Mouse (Mus musculus): Measurements from ENCODE around the gene Hist1h2ab. TPM values are rescaled to one million over a fixed set of nuclear protein-coding genes. Genes with fewer than 3 reads are reported as not detected.

Gene Hist1h2ab
- total and polyA plus RNA-seq, 3 experiments = 8.0 to 2,219 TPM; not detected in 1

DNA sequence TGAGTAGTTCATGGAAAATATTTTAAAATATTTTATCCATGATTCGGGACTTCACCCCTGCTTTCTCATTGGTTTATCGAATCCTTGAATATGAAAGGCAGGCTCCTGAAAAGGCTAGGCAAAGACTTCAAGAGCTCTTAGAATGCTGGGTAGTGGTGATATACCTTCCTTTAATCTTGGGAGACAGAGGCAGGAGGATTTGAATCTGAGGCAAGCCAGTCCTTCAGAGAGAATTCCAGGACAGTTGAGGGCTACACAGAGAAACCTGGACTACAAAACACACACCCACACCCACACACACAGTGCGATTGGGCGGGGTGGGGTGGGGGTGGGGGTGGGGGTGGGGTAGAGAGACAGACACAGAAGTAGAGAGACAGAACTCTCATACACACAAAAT lies 3.0 kb upstream of the Hist1h2ab start:
- no peaks in the 10 kb centered on the region for H3K27me3 ChIP-seq (ENCODE audit: control insufficient read depth in 1 of 2, insufficient read depth in 2 of 2, low read length in 2 of 2)
- H3K9ac ChIP-seq (ENCODE audit: control insufficient read depth, low read depth, low read length, poor library complexity, severe bottlenecking) = peak overlapping the region; percentile 85
- no peaks in the 10 kb centered on the region for H3K9me3 ChIP-seq (replicated peaks; ENCODE audit: insufficient read depth, low read length)
- peak overlapping the region; percentile 99 for H3K27ac ChIP-seq (ENCODE audit: control insufficient read depth, low read depth, low read length)
- H3K4me1 ChIP-seq (ENCODE audit: control insufficient read depth in 1 of 2, insufficient read depth in 2 of 2, low read length in 2 of 2) = peaks cover 0 to 16% of the 10 kb centered on the region in 2 experiments; a peak in 2 of 4 replicates
- peaks cover 0 to 40% of the 10 kb centered on the region in 2 experiments; a peak in 2 of 4 replicates for H3K36me3 ChIP-seq (ENCODE audit: control insufficient read depth in 1 of 2, insufficient read depth in 2 of 2, low read length in 2 of 2)
- peak overlapping the region; percentile 2 to 17; a peak in 3 of 4 replicates for H3K4me3 ChIP-seq (ENCODE audit: control insufficient read depth in 1 of 2, insufficient read depth in 1 of 2, low read depth in 2 of 2, low read length in 2 of 2)
- TF ChIP-seq ELF1 (IDR thresholded peaks at IDR 0.05; ENCODE audit: low read depth, low read length) (no peak), CTCF (IDR thresholded peaks at IDR 0.05 in 2 of 3, conservative IDR thresholded peaks at IDR 0.05 in 1 of 3; ENCODE audit: control insufficient read depth in 1 of 3, insufficient read depth in 1 of 3, low read depth in 2 of 3, low read length in 3 of 3, poor library complexity in 1 of 3, severe bottlenecking in 1 of 3) (no peak), ZKSCAN1 (IDR thresholded peaks at IDR 0.05; ENCODE audit: low read depth, low read length) (no peak), TBP (IDR thresholded peaks at IDR 0.05; ENCODE audit: low read depth, low read length) (no peak), MYB (IDR thresholded peaks at IDR 0.05; ENCODE audit: low read depth, low read length) (no peak), E2F4 (IDR thresholded peaks at IDR 0.05; ENCODE audit: borderline replicate concordance, low read depth, low read length) (no peak), MEF2A (IDR thresholded peaks at IDR 0.05; ENCODE audit: extremely low read depth, insufficient replicate concordance, low read depth, low read length, poor library complexity, severe bottlenecking) (no peak), ETS1 (IDR thresholded peaks at IDR 0.05; ENCODE audit: low read depth, low read length) (no peak), UBTF (IDR thresholded peaks at IDR 0.05; ENCODE audit: borderline replicate concordance, insufficient read depth, low read depth, low read length) (no peak), RCOR1 (IDR thresholded peaks at IDR 0.05; ENCODE audit: low read depth, low read length) (no peak), KAT2A (conservative IDR thresholded peaks at IDR 0.05; ENCODE audit: low read depth, low read length) (no peak), MAFK (IDR thresholded peaks at IDR 0.05; ENCODE audit: borderline replicate concordance, low read depth, low read length) (no peak), USF1 (IDR thresholded peaks at IDR 0.05; ENCODE audit: low read depth, low read length) (no peak)
- DNase-seq (ENCODE audit: low read depth, low spot score) = peak; percentile 77
- peaks cover 1% of the 10 kb centered on the region; the same call in 1 of the 2 replicates for H3K79me2 ChIP-seq (ENCODE audit: control insufficient read depth, insufficient read depth, low read length, poor library complexity)

DNA sequence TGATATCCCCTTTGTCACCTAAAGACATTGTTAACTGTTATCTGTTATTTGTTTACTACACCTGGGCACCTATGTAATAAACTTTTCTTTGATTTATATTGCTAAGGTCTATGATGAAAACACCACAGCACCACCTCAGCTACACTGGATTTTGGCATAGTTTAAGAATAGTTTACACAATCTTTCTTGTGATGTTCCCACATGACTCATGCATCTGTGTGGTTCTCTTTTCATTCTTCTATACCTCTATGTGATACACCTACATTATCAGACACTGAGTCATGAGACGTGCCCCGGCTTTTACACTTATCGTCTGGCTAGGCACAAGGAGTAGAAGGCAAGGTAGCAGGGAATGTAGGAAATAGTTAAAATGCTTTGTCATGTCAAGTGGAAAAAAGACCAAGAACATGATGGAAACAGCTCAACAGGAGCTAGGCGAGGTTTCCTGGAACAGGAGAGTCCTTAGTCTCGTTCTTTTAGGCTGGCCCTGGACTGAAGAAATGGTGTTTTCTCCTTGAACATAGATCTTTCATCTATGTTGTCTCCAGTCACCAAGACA lies 1.3 kb upstream of the Hist1h2ab start:
- DNase-seq (ENCODE audit: low read depth, low spot score) = peak; percentile 70
- peak overlapping the region; percentile 36 for H3K9ac ChIP-seq (ENCODE audit: control insufficient read depth, low read depth, low read length, poor library complexity, severe bottlenecking)

More for the DNA sequence above, 1.3 kb upstream of the Hist1h2ab start:
- Histone ChIP-seq H3K36me3 (ENCODE audit: control insufficient read depth in 1 of 2, insufficient read depth in 2 of 2, low read length in 2 of 2) (peaks cover 0 to 47% of the 10 kb centered on the region in 2 experiments; a peak in 2 of 4 replicates), H3K27ac (ENCODE audit: control insufficient read depth, low read depth, low read length) (peak overlapping the region; percentile 82), H3K9me3 (replicated peaks; ENCODE audit: insufficient read depth, low read length) (no peaks in the 10 kb centered on the region), H3K4me1 (ENCODE audit: control insufficient read depth in 1 of 2, insufficient read depth in 2 of 2, low read length in 2 of 2) (peaks cover 0 to 16% of the 10 kb centered on the region in 2 experiments; a peak in 2 of 4 replicates), H3K79me2 (ENCODE audit: control insufficient read depth, insufficient read depth, low read length, poor library complexity) (no peaks in the 10 kb centered on the region; the same call in 1 of the 2 replicates), H3K4me3 (ENCODE audit: control insufficient read depth in 1 of 2, insufficient read depth in 1 of 2, low read depth in 2 of 2, low read length in 2 of 2) (no peak overlapping the region), H3K27me3 (ENCODE audit: control insufficient read depth in 1 of 2, insufficient read depth in 2 of 2, low read length in 2 of 2) (no peaks in the 10 kb centered on the region)
- no peak for TF ChIP-seq USF2 (IDR thresholded peaks at IDR 0.05; ENCODE audit: borderline replicate concordance in 1 of 2, insufficient read depth in 1 of 2, low read depth in 1 of 2, low read length in 2 of 2)
- TF ChIP-seq POLR2AphosphoS2 (IDR thresholded peaks at IDR 0.05; ENCODE audit: low read length) = no peak
- no peak for TF ChIP-seq CHD1 (IDR thresholded peaks at IDR 0.05; ENCODE audit: low read depth, low read length)
- TF ChIP-seq MEF2A (IDR thresholded peaks at IDR 0.05; ENCODE audit: extremely low read depth, insufficient replicate concordance, low read depth, low read length, poor library complexity, severe bottlenecking) = no peak
- no peak for TF ChIP-seq ZNF384 (IDR thresholded peaks at IDR 0.05; ENCODE audit: low read depth, low read length)
- TF ChIP-seq KAT2A (conservative IDR thresholded peaks at IDR 0.05; ENCODE audit: low read depth, low read length) = no peak
- TF ChIP-seq TAL1 (IDR thresholded peaks at IDR 0.05; ENCODE audit: low read length) = no peak
- no peak for TF ChIP-seq E2F4 (IDR thresholded peaks at IDR 0.05; ENCODE audit: borderline replicate concordance, low read depth, low read length)
- TF ChIP-seq POLR2AphosphoS5 (IDR thresholded peaks at IDR 0.05; ENCODE audit: borderline replicate concordance, low read depth, low read length) = no peak

Measured in MEL (cell line).